Mouse (Mus musculus) kidney, adult 9 months (tissue): ENCODE data around the gene Gm17662.
A peak's percentile ranks its signal among the peaks of the same experiment; 100 is the strongest.

Experiments
- DNase-seq: peaks from one replicate; pipeline ENCODE4 v3.0.0; 2022

Gm17662 gene

DNA sequence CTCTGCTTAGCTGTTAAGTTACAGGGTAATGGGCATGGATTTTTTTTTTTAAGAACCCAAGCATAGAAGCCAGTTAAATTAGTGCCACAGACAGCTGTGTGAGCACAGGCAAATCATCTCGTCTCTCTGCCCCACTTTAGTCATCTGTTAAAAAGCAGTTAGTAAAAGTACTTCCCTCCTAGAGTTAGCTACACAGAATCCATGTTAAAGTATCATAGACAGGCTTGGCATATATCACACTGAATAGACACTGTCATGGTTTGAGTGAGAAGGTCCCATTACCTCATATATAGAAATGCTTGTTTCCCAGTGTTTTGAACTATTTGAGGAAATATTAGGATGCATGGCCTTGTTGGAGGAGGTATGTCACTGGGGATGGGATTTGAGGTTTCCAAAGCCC, at the start of gene Gm17662:
TSS of gene Gm17662 (plus strand) at position 301 of the 400 bp plus-strand sequence.
- DNase-seq = no peak

- no peak for DNase-seq
These were observed 46.3 kb upstream of the Gm17662 start for GRCm38 (mm10) chr4:104810710-104811286.

DNA sequence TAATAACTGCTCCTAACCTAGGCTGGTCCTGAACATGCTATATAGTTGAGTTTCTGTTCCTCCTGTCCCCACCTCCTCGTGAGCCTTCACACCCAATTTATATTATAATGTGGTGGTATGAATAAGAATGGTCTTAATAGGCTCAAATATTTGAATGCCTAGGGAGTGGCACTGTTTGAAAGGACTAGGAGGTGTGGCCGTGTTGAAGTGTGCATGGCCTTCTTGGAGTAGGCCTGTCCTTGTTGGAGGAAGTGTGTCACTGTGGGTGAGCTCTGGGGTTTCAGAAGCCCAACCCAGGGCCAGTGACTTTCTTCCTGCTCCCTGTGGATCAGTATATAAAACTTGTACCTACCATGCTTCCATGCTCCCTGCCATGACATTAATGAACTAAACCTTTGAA, 43.5 kb upstream of the Gm17662 start:
- no peak for DNase-seq

DNA sequence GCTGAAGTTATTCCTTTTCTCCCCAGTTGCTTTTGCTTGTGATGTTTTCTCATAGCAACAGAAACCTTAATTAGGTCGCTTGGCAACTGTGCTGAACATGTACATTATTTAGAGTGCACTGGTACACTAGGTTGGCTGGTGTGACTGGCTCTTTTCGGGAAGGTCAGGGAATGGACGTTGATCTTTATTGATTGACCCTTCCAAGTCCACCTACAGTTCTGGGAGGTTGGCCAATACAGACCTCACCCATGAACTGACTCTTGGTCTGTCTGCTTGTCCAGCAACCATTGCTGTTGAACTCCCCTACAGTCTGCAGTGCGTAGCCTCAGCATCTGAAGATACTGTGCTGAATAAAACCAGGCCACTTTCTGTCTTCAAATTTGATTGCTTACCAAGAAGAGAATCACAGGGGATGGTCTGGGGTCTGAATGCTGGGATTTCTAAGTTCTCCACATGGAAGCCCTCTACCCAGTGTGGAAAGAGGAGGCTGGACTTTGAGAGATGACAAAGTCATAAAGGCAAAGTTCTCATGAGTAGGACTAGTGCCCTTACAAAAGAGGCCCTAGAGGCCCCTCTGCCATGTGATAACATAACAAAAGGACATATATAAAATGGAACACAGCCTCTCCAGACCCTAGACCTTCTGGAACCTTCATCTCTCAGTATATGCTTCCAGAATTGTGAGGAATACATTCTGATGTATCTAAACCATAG, 40.5 kb upstream of the Gm17662 start:
- DNase-seq = no peak

- no peak for DNase-seq
These were observed 39.6 kb upstream of the Gm17662 start for GRCm38 (mm10) chr4:104817509-104817908.

- DNase-seq = no peak
These were observed 38.1 kb upstream of the Gm17662 start for GRCm38 (mm10) chr4:104818986-104819385.

GRCm38 (mm10) chr4:104819891-104820290, 37.2 kb upstream of the Gm17662 start:
- no peak for DNase-seq

DNA sequence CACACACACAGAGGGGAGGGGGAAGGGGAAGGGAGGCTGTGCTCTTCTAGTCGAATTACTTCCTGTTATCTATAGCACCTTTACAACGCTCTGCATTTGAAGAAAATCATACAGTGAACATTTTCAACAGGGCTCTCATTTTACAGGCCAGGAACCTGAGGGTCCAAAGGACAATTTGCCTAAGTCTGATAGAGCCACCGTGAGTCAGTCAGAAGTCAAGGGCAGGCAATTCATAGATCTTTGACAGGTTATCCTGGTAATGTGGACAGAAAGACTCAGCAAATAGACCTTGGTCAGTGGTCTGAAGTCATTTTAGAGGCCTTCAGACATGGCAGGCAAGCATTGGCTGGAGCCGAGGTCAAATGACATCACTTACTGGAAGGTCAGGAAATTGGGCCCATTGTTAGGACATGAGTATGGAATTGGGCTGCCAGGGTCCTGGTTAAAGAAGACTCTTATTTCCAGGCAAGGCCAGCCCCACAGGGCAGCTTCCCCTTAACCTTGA, 33.5 kb upstream of the Gm17662 start:
- peak; percentile 19 for DNase-seq

DNA sequence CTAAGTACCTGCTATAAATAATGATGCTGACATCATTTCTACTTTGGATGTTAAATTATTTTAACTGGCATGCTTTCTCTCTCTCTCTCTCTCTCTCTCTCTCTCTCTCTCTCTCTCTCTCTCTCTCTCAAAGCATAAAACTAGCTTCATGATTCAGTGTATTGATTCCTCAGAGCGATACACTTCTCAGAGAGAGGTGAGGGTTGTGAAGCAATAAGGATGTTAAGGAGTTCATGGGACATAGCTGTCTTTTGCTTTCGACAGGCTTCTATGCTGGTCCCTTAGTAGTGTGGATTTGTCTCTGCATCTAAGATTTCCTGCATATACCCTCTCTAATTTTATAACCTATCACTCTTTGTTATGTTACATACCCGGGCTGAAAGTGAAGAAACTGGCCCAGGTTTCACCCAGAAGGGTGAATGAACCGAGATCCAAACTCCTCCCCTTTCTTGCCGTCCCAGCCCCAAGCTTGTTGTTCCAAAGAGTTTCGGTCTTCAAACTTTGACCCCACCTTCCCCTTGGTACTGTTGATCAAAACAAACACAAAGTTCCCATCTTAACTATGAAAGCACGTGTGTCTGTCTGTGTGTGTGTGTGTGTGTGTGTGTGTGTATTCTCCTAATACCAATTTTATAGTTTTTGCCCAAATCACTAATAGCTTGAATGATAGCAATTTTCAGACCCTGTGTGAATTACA, 32.6 kb upstream of the Gm17662 start:
- peak; percentile 87 for DNase-seq

GRCm38 (mm10) chr4:104828939-104829338, 28.2 kb upstream of the Gm17662 start:
- no peak for DNase-seq

- no peak for DNase-seq
These were observed 22.0 kb upstream of the Gm17662 start for GRCm38 (mm10) chr4:104835096-104835495.

DNA sequence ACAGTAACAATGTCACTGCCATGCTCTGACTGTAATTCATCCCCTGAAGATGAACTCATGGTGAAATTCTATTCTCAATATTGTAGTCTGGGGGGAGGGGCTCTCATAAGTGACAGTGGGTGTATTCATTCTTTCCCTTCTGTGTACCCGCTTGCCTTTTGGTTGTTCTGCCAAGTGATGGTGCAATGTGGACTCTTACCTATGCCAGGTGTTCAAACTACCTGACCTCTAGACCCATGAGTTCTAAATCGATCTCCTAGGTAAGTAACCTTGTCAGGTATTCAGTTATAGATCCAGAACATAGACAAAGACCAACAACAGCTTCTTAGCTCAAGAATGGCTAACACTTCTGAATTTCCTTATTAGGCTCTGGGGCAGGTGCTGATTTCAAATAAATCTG, 18.8 kb upstream of the Gm17662 start:
- DNase-seq = no peak

DNA sequence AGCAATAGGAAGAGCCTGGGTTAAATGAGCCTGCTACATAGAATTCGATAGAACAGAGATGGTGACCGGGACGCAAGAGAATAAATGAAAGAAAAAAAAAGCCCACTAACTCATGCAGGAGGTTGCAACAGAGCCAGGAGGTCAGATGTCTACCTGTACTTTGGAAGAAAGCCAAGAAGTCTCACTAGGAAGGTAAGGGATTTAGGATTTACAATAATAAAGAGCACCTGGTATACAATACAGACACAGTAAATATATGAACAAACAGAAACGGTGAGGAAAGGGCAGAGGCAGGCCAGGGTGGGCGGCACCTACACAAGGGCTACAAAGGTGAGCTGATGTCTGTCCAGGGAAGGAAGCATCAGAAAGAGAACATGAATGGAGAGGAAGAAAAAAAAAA, 14.9 kb upstream of the Gm17662 start:
- DNase-seq = no peak

DNA sequence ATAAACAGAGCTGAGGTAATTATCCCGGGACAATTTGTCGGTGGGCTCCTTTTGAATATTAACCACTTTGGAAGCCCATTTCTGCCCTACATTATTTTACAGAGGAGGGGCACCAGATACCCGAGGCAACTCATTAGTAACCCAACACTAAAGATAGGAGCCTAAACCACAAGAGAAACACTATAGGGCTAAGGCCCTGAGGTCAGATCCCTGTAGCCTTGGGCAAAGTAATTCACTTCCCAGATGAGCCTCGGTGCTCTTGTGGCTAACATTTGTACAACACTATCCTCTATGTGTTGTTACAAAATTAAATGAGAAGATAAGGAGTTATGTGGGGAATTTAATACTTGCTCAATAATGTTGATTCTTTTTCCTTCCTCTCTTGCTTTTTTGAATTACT, 13.6 kb upstream of the Gm17662 start:
- DNase-seq = no peak

DNA sequence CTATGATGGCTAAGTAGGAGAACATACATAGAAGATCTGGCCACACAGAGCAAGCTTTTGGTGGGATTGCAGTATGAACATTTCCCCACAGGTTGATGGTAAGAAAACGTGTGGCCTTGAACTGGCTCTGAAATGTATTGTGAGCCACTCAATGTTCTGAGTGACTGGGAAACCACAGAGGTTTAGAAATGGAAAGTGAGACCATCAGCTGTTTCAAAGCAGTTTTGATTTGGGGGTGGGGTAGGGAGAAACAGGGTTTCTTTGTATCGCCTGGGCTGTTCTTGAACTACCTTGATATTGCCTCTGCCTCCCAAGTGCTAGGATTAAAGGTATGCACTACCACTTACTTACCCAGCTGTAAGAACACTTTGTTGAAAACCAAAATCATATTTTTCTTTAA, 1.9 kb upstream of the Gm17662 start:
- no peak for DNase-seq

DNA sequence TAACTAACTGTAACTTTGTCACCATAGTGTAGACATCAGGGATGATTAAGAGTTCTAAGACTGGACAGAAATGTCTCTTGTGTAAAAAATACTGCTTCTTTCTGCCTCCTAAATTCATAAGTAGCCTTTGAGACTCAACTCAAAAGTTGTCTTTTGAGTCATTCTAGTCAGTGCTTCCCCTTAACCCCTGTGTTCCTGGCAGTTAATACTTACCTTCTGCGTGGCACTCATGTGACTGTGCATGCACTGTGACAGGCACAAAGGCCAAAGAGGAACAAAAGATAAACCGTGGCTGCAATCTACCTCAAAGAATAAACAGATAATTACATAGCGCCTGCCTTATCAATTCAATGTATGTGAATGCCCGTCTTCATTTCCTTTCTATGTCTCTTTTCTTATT, 694 bp downstream of the Gm17662 start:
- no peak for DNase-seq

- no peak for DNase-seq
These were observed 4.1 kb downstream of the Gm17662 start for GRCm38 (mm10) chr4:104861241-104861640.

DNA sequence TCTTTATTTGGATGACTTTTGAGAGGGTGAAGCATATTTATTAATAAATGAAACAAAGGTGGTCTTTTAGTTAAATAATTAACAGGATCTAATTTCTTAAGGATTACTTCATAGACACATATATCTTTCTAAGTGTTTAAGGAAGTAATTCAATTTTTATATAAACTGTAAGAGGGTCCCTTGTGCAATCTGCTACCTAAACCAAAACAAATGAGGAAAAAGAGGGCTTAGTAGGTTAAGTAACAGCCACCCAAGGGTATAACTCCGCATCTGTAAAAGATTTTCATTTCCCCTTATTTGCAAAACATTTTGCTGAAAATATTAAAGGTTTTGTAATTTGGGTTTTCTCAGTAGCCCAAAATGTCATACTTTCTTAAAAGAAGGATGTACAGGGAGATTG, 7.3 kb downstream of the Gm17662 start:
- no peak for DNase-seq

- DNase-seq = peak; percentile 93
These were observed 12.5 kb downstream of the Gm17662 start for GRCm38 (mm10) chr4:104869581-104869980.

- DNase-seq = peak; percentile 70
These were observed 13.1 kb downstream of the Gm17662 start for GRCm38 (mm10) chr4:104870196-104870595.

DNA sequence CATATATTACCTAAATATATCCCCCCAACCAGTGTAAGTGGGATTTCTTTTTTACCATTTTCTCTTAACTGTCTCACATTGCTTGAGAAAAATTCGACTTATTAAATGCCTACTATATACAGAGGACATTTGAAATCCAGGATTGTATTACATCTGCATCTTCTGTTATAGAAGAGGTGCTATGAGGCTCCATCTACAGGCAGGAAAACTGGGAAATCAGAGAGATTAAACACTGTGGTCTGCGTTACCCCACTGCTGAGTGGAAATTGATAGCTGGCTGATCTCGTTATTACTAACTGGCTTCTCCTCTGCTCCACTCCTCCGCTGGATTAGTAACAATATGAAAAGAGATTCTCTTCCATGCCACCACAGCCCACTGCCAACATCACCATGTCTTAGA, 18.7 kb downstream of the Gm17662 start:
- no peak for DNase-seq

GRCm38 (mm10) chr4:104876323-104876722, 19.2 kb downstream of the Gm17662 start, which contains the start of gene C8a:
Gene C8a, minus strand, starts transcription at chr4:104876398.
- DNase-seq = peak; percentile 64

- peak; percentile 71 for DNase-seq
These were observed 30.4 kb downstream of the Gm17662 start for GRCm38 (mm10) chr4:104887486-104887885.
